Mouse (Mus musculus): ENCODE measurements around the gene Coq9. TPM values are rescaled to one million over a fixed set of nuclear protein-coding genes. Genes with fewer than 3 reads are reported as not detected.
A peak's percentile ranks its signal among the peaks of the same experiment; 100 is the strongest.

Gene Coq9
- total RNA-seq, 2 experiments from 2014 or later, result 84.5 to 89.1 TPM

DNA sequence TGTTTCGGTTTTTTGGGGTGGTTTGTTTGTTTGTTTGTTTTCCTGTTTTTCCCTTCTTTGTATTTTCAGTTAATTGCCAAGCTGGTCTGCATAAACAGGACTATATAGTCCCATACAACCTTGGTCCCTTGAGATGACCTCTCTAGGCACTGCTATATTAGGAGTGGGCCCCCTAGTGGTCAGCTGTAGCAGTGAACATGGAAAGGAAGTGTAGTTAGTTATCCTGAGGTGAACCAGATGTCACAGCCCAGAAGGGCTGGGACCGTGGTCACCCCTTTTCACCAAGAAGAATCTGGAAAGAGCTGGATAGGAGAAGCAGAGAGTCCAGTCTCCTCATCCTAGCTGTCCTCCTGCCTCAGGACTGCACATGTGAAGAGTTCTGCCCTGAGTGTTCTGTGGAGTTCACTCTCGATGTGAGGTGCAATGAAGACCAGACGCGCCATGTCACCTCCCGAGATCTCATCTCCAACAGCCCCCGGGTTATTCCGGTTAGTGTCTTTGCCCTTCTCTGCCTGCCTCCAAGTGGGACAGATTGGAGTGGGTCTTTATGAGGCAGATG lies 23.3 kb downstream of the Coq9 start:
- Histone ChIP-seq H3K4me3 (no peak overlapping the region), H3K27ac (no peak overlapping the region)
- intact Hi-C loops (cut with DNase I), result no loop called here
- peak; percentile 91 for TF ChIP-seq CTCF (IDR thresholded peaks at IDR 0.05)
- no peak for DNase-seq (ENCODE audit: extremely low spot score in 1 of 2, low spot score in 2 of 2)

DNA sequence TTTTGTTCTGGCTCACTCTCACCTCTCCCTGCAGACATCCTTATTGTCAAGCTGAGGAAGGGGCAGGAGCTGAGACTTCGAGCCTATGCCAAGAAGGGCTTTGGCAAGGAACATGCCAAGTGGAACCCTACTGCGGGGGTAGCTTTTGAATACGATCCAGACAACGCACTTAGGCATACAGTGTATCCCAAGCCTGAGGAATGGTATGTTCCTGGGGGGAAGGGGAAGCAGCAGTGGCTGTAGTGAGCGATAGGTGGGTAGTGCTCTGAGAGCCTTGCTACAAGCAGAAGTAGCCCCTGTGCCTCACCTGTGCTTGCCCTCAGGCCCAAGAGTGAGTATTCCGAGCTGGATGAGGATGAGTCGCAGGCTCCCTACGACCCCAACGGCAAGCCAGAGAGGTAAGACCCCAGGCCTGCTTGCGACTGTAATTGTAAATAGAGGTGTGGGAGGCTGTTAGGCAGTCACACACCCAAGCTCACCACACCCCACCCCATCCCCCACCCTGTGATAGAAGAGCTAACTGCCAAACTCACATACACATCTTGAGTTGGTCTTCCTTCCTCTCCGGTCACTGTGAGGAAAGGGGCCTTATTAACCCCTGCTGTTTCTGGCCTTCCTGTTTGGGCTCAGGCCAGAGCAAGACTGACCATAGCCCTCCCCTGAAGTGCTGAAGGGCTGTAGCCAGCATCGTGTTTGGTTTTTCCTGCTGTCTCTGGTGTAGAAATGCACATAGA lies 24.5 kb downstream of the Coq9 start:
- intact Hi-C loops (cut with DNase I), result no loop called here
- DNase-seq (ENCODE audit: extremely low spot score in 1 of 2, low spot score in 2 of 2), result no peak
- Histone ChIP-seq H3K27ac (no peak overlapping the region), H3K4me3 (no peak overlapping the region)
- TF ChIP-seq CTCF (IDR thresholded peaks at IDR 0.05), result no peak

DNA sequence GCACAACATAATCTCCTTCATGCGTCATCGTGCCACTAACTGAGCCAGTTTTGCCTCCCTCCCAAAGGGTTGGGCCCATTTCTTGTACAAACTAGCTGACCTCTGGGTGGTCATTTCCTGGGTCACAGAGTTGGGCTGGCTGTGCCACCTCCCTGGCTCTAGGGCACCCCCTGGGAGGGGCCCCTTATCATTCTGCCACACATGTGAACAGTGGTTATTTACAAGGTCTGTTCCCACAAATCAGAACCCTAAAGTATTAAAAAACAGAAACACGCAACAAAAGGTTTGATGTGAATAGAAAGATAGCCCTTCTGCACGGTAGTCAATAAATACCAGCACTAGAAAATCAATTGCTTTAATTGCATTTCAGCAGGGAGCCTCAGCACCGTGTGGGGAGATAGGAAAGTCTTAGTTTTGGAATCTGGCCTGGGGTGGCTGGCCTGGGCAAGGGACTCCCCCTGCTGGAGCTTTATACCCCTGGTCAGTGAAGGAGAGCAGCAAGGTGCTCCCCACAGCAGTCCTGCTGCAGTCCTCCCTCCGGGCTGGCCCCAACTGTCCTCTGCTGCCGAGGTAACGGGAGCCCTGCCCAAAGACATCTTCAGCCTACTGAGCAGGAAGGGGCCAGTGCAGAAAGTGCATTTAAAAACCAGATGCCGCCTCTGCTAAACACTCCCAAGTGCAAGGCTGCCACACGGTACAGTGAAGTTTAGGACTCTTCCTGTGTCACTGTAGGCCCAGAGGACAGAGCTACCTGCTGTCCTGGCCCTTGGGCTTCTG lies 26.0 kb downstream of the Coq9 start:
- intact Hi-C loops (cut with DNase I), result no loop called here
- TF ChIP-seq CTCF (IDR thresholded peaks at IDR 0.05), result peak; percentile 10

DNA sequence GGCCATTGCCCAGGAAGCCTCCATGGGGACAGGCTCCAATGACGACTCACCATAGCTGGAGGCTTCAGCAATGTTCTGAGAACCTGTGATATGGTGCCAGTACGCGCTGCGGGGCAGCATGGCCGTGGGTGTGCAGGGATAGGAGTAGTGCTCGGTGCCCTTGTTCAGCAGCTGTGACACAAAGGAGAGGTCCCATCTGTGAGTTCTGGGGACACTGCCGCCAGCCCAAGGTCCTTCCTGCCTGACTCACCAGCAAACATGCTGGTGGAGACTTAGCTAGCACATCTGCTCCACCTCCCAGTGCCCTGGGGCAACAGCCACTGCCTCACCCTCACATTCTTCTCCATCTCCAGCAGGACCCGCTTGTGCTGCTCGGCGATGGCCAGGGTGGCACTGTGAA lies 27.2 kb downstream of the Coq9 start:
- intact Hi-C loops (cut with DNase I), result no loop called here
- H3K27ac ChIP-seq, result no peak overlapping the region
- H3K4me3 ChIP-seq, result no peak overlapping the region
- no peak for DNase-seq (ENCODE audit: extremely low spot score in 1 of 2, low spot score in 2 of 2)
- TF ChIP-seq CTCF (IDR thresholded peaks at IDR 0.05), result no peak

More for the DNA sequence above, 26.0 kb downstream of the Coq9 start:
- no peak overlapping the region for H3K4me3 ChIP-seq
- no peak overlapping the region for H3K27ac ChIP-seq
- no peak for DNase-seq (ENCODE audit: extremely low spot score in 1 of 2, low spot score in 2 of 2)

DNA sequence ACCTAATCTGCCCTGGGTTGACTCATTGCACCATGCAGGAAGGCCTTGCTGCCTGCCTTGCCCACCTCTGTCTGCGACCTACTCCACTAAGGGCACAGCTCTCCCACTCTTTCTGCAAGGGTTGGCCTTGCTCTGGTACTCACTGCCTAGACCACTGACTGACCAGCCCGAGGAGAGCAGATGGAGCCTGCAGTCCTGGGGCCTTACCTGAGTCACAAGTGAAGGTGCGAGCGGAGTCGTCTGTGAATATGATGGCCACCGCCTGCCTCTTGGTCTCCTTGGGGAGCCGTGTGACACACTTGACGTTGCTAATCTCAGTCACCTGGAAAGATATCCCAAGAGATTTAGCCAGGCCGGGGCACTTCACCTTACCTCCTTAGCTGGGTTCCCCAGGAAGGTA lies 28.8 kb downstream of the Coq9 start:
- intact Hi-C loops (cut with DNase I), result no loop called here

DNA sequence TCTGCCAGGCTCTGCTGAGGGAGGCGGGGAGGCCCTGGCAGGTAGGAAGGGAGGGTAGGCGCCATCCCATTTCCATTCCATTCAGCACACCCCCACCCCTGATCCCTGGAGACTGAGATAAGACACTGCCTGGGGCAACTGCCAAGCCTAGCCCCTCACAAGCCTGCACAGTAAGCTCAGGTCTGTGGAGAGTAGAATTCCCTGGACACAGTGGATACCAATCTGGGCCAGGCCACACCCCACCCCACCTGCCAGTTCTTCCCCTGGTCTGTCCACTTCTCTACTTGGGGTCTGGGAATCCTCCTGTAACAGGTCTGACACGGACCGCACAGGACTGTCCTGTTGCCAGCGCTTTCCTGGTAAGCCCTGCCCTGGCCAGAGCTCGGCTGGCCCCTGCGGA lies 31.0 kb downstream of the Coq9 start:
- H3K27ac ChIP-seq, result no peak overlapping the region
- H3K4me3 ChIP-seq, result peak overlapping the region; percentile 53
- no peak for DNase-seq (ENCODE audit: extremely low spot score in 1 of 2, low spot score in 2 of 2)
- no peak for TF ChIP-seq CTCF (IDR thresholded peaks at IDR 0.05)
- intact Hi-C loops (cut with DNase I), result no loop called here

More for the DNA sequence above, 28.8 kb downstream of the Coq9 start:
- Histone ChIP-seq H3K27ac (no peak overlapping the region), H3K4me3 (no peak overlapping the region)
- no peak for TF ChIP-seq CTCF (IDR thresholded peaks at IDR 0.05)
- DNase-seq (ENCODE audit: extremely low spot score in 1 of 2, low spot score in 2 of 2), result no peak

DNA sequence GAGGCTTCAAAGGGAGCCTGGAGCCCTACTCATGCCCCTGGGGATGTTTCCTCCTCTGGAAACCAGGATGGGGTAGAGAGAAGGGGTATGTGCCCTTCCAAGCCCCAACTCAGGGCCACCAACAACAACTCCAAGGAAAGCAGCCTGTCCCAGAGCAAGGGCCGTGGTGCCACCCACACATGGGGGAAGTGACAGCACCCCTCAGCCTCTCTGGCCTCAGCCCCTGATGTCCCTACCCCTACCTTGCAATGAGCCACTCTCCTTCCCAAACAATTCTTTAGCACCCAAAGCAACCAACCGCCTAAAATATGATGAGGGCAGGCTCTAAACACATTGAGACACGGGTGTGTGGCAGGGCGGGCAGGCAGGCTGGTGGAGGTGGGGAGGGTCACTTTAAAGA lies 31.9 kb downstream of the Coq9 start:
- DNase-seq (ENCODE audit: extremely low spot score in 1 of 2, low spot score in 2 of 2), result no peak
- intact Hi-C loops (cut with DNase I), result loop anchor here (5.0 kb wide), 1 partner anchor 212 kb away; the partner anchor contains the start of gene Katnb1
- no peak overlapping the region for H3K27ac ChIP-seq
- peak overlapping the region; percentile 53 for H3K4me3 ChIP-seq
- TF ChIP-seq CTCF (IDR thresholded peaks at IDR 0.05), result no peak

DNA sequence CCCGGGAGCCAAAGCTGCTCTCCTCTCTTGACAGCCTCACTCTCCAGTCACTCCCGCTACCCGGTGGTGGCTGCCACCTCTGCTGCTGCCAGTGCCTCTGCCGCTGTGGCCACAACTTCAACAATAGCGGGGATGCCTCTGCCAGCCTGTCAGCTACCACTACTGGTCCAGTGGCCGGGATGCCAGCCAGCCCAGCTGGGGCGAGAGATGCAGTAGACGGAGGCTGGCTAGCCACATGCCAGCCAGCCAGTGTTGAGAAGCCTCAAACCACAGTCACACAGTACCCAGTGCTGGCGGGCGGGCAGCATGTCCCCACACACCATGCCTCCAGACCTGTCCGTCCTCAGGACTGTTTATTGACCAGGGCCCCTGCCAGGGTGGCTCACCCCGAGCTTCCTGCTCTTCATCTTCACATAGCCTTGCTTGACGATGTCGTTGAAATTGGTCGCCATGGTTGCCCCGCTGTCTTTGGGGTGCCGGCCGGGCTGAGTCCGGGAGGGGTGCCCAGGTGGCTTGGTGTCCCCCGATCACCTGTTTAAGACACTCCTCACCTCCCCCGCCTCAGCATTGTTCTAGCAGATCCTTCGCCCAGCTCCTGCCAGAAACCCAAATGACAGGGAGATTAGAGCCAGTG lies 32.5 kb downstream of the Coq9 start:
- TF ChIP-seq CTCF (IDR thresholded peaks at IDR 0.05), result no peak
- peak overlapping the region; percentile 53 for H3K4me3 ChIP-seq
- DNase-seq (ENCODE audit: extremely low spot score in 1 of 2, low spot score in 2 of 2), result peak; percentile 58 to 67
- intact Hi-C loops (cut with DNase I), result loop anchor here (5.0 kb wide), 1 partner anchor 212 kb away; the partner anchor contains the start of gene Katnb1
- H3K27ac ChIP-seq, result peak overlapping the region; percentile 79

DNA sequence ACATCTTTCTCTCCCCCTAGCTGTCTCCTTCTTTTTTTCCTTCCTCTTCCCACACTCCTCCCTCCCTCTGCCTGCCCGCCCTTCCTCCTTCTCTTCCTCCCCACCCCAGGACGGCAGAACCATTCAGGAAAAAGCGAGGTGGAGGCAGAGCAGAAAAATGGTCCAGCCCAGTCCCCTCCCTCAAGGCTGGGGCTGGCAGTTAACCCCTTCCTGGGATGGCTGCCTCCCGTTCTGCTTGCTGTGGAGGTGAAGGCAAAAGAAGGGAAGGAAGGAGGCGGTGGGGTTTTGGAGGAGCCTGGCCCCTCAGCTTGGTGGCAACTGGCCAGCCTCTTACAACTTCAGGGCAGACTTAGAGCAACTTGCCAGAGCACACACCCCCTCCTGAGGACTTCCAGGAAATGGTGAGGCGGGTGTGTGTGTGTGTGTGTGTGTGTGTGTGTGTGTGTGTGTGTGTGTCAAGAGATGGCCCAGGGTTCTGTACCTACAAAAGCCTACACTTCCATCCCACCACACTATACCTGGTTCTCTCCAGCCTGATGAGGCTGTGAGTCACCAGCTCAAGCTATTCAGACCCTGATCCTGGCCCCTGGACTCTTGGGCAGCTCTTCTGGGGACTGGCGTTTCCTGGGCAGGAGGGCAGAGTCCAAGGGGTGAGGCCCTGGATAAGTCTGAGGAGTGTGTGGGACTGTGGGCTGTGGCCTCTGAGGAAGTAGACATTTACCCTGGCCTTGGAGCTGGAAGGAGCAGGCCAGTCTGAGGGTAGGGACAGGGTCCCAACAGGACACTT lies 33.2 kb downstream of the Coq9 start:
- no peak for TF ChIP-seq CTCF (IDR thresholded peaks at IDR 0.05)
- Histone ChIP-seq H3K27ac (peak overlapping the region; percentile 79), H3K4me3 (peak overlapping the region; percentile 53)
- peak; percentile 57 to 77 for DNase-seq (ENCODE audit: extremely low spot score in 1 of 2, low spot score in 2 of 2)
- intact Hi-C loops (cut with DNase I), result loop anchor here (5.0 kb wide), 1 partner anchor 211 kb away; the partner anchor contains the start of gene Katnb1

DNA sequence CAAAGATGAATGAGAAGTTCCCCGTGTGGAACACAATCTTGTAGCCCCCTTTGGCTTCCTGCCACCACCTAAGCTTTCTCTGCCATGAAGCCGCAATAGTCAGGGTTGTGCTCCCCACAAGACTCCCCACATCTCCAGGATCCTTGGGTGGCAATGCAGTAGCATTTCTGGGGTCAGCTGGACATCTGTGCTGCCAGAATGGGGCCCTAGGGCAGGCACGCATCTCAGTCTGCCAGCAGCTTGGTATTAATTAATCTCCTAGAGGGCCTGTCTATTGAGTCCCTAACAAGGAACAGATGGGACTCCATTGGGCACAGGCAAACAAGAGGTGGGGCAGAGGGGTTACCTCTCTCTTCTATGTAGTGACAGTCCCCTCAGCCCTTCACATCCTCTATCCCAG lies 34.0 kb downstream of the Coq9 start:
- Histone ChIP-seq H3K4me3 (no peak overlapping the region), H3K27ac (no peak overlapping the region)
- no peak for DNase-seq (ENCODE audit: extremely low spot score in 1 of 2, low spot score in 2 of 2)
- no peak for TF ChIP-seq CTCF (IDR thresholded peaks at IDR 0.05)
- intact Hi-C loops (cut with DNase I), result loop anchor here (5.0 kb wide), 1 partner anchor 210 kb away; the partner anchor contains the start of gene Katnb1

DNA sequence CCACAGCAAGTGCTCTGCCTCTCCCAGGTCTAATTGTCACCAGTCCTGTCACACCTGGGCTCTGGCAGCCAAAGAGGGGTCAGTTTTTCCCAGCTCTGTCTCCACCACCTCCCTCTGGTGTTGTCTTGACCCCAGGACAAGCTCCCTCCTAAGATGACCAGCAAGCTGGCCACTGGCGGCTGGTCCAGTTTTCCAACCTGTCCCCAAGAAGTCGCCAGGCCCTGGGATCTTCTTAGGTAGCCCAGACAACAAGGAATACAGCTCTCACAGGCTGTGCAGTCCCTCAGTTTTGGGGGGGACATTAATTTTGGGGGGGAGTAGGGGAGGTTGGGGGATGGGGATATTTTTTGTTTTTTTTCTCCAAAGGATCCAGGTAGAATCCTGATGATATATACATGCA lies 34.5 kb downstream of the Coq9 start:
- DNase-seq (ENCODE audit: extremely low spot score in 1 of 2, low spot score in 2 of 2), result no peak
- TF ChIP-seq CTCF (IDR thresholded peaks at IDR 0.05), result no peak
- intact Hi-C loops (cut with DNase I), result loop anchor here (5.0 kb wide), 1 partner anchor 210 kb away; the partner anchor contains the start of gene Katnb1
- H3K27ac ChIP-seq, result no peak overlapping the region
- no peak overlapping the region for H3K4me3 ChIP-seq

Measured in left cerebral cortex, adult 2 months (tissue).